In genomic region chr10:77741924-77742688, GRCm38 (mm10) we compare ENCODE assay signal across 18 mouse cellular contexts. TPM values are rescaled to one million over a fixed set of nuclear protein-coding genes. Genes with fewer than 3 reads are reported as not detected.
"Had no signal": no experiment of that assay in that cellular context is flagged by ENCODE, and none has a peak within 500 bp of the region (broad histone marks: within the 10 kb centered on the region; RNA-seq: fewer than 3 reads in every experiment).

Gene Gm18596 (minus strand): TSS chr10:77742638.

RNA-seq across cellular contexts. Expression of gene Gm18596, which starts in this region (rescaled TPM):
- total RNA-seq: layer of hippocampus, adult 8-10 months; layer of hippocampus, postnatal 14 days; left cerebral cortex, adult 18-20 months; left cerebral cortex, postnatal 10 days; liver, adult 2 months; megakaryocyte-erythroid progenitor cell, adult 5-6 weeks; monocyte, adult 5-6 weeks had no signal
- polyA plus RNA-seq: kidney, adult 2 months; kidney, embryonic 15.5 days; large intestine, adult 2 months; limb, embryonic 13.5 days; liver, adult 2 months; liver, embryonic 14.5 days; lung, embryonic 16.5 days; midbrain, embryonic 15.5 days; neural tube, embryonic 13.5 days; small intestine, adult 2 months; stomach, embryonic 16.5 days; thymus, postnatal 0 days had no signal
